Mouse (Mus musculus) hindbrain, postnatal 0 days (tissue): ENCODE results near the gene Tmem37. TPM values are rescaled to one million over a fixed set of nuclear protein-coding genes. Genes with fewer than 3 reads are reported as not detected.

ENCODE experiments used
- ATAC-seq: fragments of 200-750 bp; cut with Nextera tagmentation; 2 replicates; pipeline ENCODE4 v1.8.0; 2017; ENCODE audit warnings: mild to moderate bottlenecking, moderate TSS enrichment, moderate library complexity
- DNase-seq: peaks from one replicate; pipeline ENCODE4 v3.0.0-alpha.2; 2015; ENCODE audit warnings: low spot score
- H3K27ac ChIP-seq: fragments of 300-500 bp; sonication (generic); 2 replicates; pipeline ENCODE4 v1.5.1; 2014; ENCODE audit warnings: mild to moderate bottlenecking
- H3K27me3 ChIP-seq: fragments of 300-500 bp; sonication (generic); 2 replicates; pipeline ENCODE4 v1.6.1; 2014; ENCODE audit warnings: low read length, mixed read lengths; ENCODE audit not compliant: insufficient read depth
- H3K36me3 ChIP-seq: fragments of 300-500 bp; sonication (generic); 2 replicates; pipeline ENCODE4 v1.6.1; 2014; ENCODE audit warnings: low read length, mixed read lengths; ENCODE audit not compliant: insufficient read depth
- H3K4me1 ChIP-seq: fragments of 300-500 bp; sonication (generic); 2 replicates; pipeline ENCODE4 v1.6.1; 2014; ENCODE audit warnings: antibody characterized with exemption, low read length, mixed read lengths; ENCODE audit not compliant: insufficient read depth
- H3K4me2 ChIP-seq: fragments of 300-500 bp; sonication (generic); 2 replicates; pipeline ENCODE4 v1.6.1; 2014; ENCODE audit warnings: low read depth, mild to moderate bottlenecking, low read length, moderate library complexity, mixed read lengths
- H3K4me3 ChIP-seq: fragments of 300-500 bp; sonication (generic); 2 replicates; pipeline ENCODE4 v1.5.1; 2014; ENCODE audit warnings: low read length
- H3K9ac ChIP-seq: fragments of 300-500 bp; sonication (generic); replicated peaks from 2 replicates; pipeline ENCODE4 v1.6.1; 2014; ENCODE audit warnings: mild to moderate bottlenecking, low read length, moderate library complexity, mixed read lengths
- H3K9me3 ChIP-seq: fragments of 300-500 bp; sonication (generic); 2 replicates; pipeline ENCODE4 v1.6.1; 2016; ENCODE audit warnings: low read length, mixed read lengths
- CTCF ChIP-seq: IDR thresholded peaks from 2 replicates; pipeline ENCODE4 v1.5.1; 2016; ENCODE audit warnings: antibody characterized with exemption, control low read depth, low read depth
- WGBS: fragments of 180-500 bp; shearing (Covaris S2); extraction: QIAGEN DNeasy Blood & Tissue Kit; methylation state at CpG from one replicate; pipeline ENCODE4 v1.1.7; 2014; 5-methylcytosine and 5-hydroxymethylcytosine counted together
- polyA plus RNA-seq: library from polyadenylated mRNA; unstranded; fragments of >200 nt; fragmentation: Nextera tagmentation; extraction: Ambion mirVana; gene quantifications from 2 replicates; pipeline ENCODE4 v1.2.1, GENCODE M21; 2015
- total RNA-seq: library from RNA; depleted of rRNA; stranded (reverse); fragments of >200 nt; gene quantifications from 2 replicates; pipeline ENCODE4 v1.2.3, GENCODE M21; 2014

Gene Tmem37
- total and polyA plus RNA-seq, 2 experiments from 2014 or later: 2.9 to 9.1 TPM

DNA sequence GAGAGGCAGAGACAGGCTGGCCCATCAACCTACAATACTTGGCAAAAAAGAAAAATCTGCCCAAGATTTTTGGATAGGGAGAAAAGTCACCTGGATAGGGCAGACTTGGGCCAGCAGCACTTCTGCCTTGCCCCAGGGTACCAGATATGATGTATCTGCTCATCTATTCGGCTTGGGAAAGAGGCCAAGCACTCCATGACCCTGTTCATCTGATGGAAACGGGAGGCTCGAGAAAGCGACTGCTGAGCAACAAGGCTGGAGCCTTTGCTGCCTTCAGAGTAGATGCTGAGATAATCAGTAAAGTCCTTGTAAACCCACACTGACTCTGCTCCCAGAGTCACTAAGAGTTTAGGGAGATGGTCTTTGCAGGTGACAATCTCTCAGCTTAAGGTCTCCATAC is 45.5 kb upstream of the Tmem37 start:
- DNase-seq: no peak
- Histone ChIP-seq H3K27ac (peak overlapping the region; percentile 90), H3K36me3 (peaks cover 10% of the 10 kb centered on the region)

DNA sequence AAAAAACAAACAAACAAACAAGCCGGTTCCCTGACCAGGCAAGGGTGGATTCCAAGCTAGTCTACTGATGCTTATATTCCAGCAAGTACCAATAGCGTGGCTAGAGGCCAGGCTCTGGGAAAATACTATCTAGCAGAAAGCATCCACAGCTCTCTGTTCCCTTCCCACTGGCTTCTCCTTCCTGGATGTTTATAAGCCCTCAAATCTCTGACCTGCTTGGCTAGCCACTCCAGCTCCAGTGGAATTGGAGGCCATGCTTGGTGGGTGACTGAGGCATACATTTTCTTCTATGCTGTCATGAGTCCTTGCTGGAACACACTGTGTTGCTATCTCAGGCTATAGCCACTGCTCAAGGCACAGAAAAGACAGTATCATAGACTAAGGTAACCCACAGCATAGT is 45.0 kb upstream of the Tmem37 start:
- ATAC-seq (no peak), DNase-seq (no peak)
- H3K4me1 ChIP-seq: peaks cover 12% of the 10 kb centered on the region; the same call in 1 of the 2 replicates
- H3K9ac ChIP-seq: peak overlapping the region; percentile 80
- WGBS: 63% methylated on average over 2 of the region's 2 CpGs
- TF ChIP-seq CTCF: no peak
- no peaks in the 10 kb centered on the region for H3K27me3 ChIP-seq
- peaks cover 13% of the 10 kb centered on the region for H3K36me3 ChIP-seq
- peak overlapping the region; percentile 68 for H3K4me3 ChIP-seq
- peak overlapping the region; percentile 90 for H3K27ac ChIP-seq
- peak overlapping the region; percentile 84 for H3K4me2 ChIP-seq
- no peaks in the 10 kb centered on the region for H3K9me3 ChIP-seq

More for the DNA sequence above, 45.5 kb upstream of the Tmem37 start:
- ATAC-seq: no peak
- H3K9ac ChIP-seq: peak overlapping the region; percentile 80
- peak overlapping the region; percentile 68 for H3K4me3 ChIP-seq
- WGBS: 46% methylated on average over 4 of the region's 4 CpGs
- H3K9me3 ChIP-seq: no peaks in the 10 kb centered on the region
- peak overlapping the region; percentile 84 for H3K4me2 ChIP-seq
- no peak for TF ChIP-seq CTCF
- peaks cover 12% of the 10 kb centered on the region; the same call in 1 of the 2 replicates for H3K4me1 ChIP-seq
- H3K27me3 ChIP-seq: no peaks in the 10 kb centered on the region

DNA sequence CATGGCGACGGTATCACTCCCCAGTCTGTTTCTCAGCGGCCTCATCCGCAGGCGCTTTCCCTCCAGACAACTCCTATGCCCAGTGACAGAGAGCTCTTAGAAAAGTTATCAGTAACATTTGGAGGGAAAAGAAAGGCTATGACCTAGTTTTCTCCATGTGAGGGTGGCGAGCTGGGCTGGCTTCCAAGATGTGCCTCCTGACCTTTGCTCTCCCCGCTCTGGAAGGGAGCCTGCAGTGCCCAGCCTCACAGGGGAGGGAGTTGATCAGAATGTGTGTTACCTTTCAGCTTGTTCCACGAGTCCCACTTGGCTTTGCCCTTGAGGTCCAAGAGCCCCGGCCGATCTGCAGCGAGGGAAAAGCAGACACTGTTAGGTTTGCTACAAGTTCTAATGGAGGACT is 42.2 kb upstream of the Tmem37 start:
- H3K4me3 ChIP-seq: no peak overlapping the region
- WGBS: 51% methylated on average over 11 of the region's 11 CpGs
- no peaks in the 10 kb centered on the region for H3K27me3 ChIP-seq
- H3K4me1 ChIP-seq: peaks cover 12% of the 10 kb centered on the region; the same call in 1 of the 2 replicates
- H3K4me2 ChIP-seq: no peak overlapping the region
- TF ChIP-seq CTCF: no peak
- DNase-seq (peak; percentile 62), ATAC-seq (peak; percentile 1; the same call in 1 of the 2 replicates)
- no peaks in the 10 kb centered on the region for H3K9me3 ChIP-seq
- H3K36me3 ChIP-seq: peaks cover 25% of the 10 kb centered on the region
- H3K9ac ChIP-seq: no peak overlapping the region; the same call in 1 of the 2 replicates
- H3K27ac ChIP-seq: peak overlapping the region; percentile 90

DNA sequence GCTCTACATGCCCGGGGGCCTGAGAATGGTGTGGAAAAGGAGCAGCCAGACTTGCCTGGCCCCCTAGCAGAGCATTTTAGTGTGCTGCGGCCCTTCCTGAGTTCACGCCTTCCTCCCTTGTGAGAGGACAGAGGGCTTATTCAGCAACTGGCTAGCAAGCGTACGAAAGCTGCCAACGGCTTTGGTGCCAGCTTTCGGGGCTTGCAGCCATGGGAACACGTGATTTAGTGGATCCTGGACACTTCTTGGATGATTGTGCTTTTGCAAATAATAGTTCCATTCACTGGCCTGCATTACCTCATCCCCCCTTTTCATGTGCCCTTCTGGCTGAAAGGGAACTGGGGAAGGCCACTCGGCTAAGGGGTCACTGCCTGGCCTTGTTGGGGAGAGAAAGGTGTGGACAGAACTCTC is 41.8 kb upstream of the Tmem37 start:
- Histone ChIP-seq H3K27ac (peak overlapping the region; percentile 90), H3K27me3 (no peaks in the 10 kb centered on the region), H3K36me3 (peaks cover 25% of the 10 kb centered on the region), H3K4me1 (peaks cover 12% of the 10 kb centered on the region; the same call in 1 of the 2 replicates), H3K4me2 (no peak overlapping the region), H3K9me3 (no peaks in the 10 kb centered on the region), H3K4me3 (no peak overlapping the region), H3K9ac (no peak overlapping the region; the same call in 1 of the 2 replicates)
- 39% methylated on average over 9 of the region's 9 CpGs for WGBS
- ATAC-seq: peak; percentile 93
- peak; percentile 92 for DNase-seq
- TF ChIP-seq CTCF: no peak

DNA sequence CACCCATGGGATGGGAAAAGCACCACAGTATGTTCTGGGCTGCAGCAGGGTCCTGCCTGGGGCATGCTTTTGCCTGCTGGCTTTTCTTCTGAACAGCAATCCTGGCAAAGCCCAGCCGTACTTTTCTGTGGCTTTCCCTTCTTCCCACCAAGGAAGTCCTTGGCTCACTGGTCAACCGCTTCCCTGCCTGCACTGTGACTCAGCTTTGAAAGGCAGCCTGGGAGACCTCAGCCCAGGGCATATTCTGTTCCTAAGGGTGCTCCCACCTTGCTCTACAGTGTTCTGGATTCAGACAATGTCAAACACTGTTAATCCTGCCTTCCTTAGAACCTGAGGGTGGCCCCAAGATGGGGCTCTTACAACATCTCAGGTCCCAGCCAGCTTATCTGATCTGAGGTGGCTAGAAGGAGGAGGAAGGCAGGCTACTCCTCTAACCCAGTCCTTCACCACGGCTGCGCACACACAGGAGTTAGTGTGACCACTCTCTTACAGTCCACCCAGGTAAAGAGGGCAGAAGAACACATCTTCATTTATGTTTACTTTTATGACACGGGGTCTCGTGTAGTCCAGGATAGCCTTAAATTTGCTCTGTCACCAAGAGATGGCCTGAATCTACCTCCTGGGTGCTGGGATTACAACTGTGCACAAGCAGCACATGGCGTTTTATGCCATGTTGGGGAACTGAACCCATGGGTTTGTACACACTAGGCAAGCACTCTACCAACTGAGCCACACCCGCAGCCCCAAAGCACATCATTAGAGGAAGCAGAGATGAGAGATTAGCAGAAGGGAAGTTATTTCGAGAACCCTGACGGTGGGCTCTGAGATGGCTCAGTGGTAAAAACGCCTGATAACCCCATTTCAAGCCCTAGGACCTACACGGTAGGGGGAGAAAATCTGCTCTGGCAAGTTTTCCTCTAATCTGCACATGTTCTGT is 38.6 kb upstream of the Tmem37 start:
- ATAC-seq (no peak), DNase-seq (no peak)
- Histone ChIP-seq H3K27me3 (no peaks in the 10 kb centered on the region), H3K36me3 (peaks cover 25% of the 10 kb centered on the region), H3K9me3 (no peaks in the 10 kb centered on the region), H3K4me3 (no peak overlapping the region), H3K4me1 (no peaks in the 10 kb centered on the region), H3K4me2 (no peak overlapping the region), H3K9ac (no peak overlapping the region), H3K27ac (peak overlapping the region; percentile 22; the same call in 1 of the 2 replicates)
- TF ChIP-seq CTCF: no peak
- 86% methylated on average over 12 of the region's 12 CpGs for WGBS

DNA sequence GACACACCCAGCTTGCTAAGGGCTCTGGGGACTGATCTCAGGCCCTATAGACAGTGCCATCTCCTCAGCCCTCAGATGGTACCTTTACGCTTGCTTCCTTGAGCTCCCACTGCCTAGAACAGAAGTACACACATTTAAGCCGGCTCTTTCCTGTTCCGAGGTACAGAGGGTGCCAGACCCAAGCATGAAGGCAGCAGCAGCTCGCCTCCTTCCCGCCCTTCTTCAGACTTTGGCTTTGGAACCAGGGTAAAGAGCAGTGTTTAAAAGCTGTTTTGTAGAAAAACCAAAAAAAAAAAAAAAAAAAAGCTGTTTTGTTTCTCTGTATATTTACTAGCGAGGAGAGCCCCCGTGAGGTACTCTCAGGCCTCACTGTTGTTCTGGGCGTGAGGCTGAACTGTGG is 37.9 kb upstream of the Tmem37 start:
- ATAC-seq: no peak
- WGBS: 78% methylated on average over 8 of the region's 8 CpGs
- no peak overlapping the region for H3K9ac ChIP-seq
- no peak overlapping the region for H3K4me2 ChIP-seq
- peaks cover 25% of the 10 kb centered on the region for H3K36me3 ChIP-seq
- no peaks in the 10 kb centered on the region for H3K4me1 ChIP-seq
- DNase-seq: no peak
- TF ChIP-seq CTCF: no peak
- no peaks in the 10 kb centered on the region for H3K9me3 ChIP-seq
- no peak overlapping the region for H3K4me3 ChIP-seq
- peak overlapping the region; percentile 22; the same call in 1 of the 2 replicates for H3K27ac ChIP-seq
- no peaks in the 10 kb centered on the region for H3K27me3 ChIP-seq
